Mouse (Mus musculus): ENCODE results near the gene Slamf1. TPM values are rescaled to one million over a fixed set of nuclear protein-coding genes. Genes with fewer than 3 reads are reported as not detected.

Gene Slamf1
- polyA plus RNA-seq, 1 experiment from 2014 or later, result 0.47 TPM

GRCm38 (mm10) chr1:171849454-171849853 is 82.5 kb downstream of the Slamf1 start:
- Histone ChIP-seq H3K27ac (no peak overlapping the region), H3K9me3 (replicated peaks) (no peaks in the 10 kb centered on the region), H3K4me1 (replicated peaks) (no peaks in the 10 kb centered on the region), H3K27me3 (no peaks in the 10 kb centered on the region), H3K36me3 (no peaks in the 10 kb centered on the region), H3K9ac (no peak overlapping the region), H3K4me2 (no peak overlapping the region), H3K4me3 (no peak overlapping the region)
- no peak for ATAC-seq (replicated peaks; ENCODE audit: insufficient number of reproducible peaks, insufficient read depth, low FRiP score, low read depth)
- WGBS, result 74% methylated on average over 5 of the region's 5 CpGs

Other genes starting within 250 kb of the Slamf1 start
- gene Itln1, start 231.8 kb upstream of the Slamf1 start, polyA plus RNA-seq (2015; fragmentation: Nextera tagmentation; extraction: Ambion mirVana), result not detected in 2 replicates
- gene Cd244a, start 207.9 kb upstream of the Slamf1 start, polyA plus RNA-seq (2015; fragmentation: Nextera tagmentation; extraction: Ambion mirVana), result 0.34 and 1.4 TPM in 2 replicates
- gene Ly9, start 159.7 kb upstream of the Slamf1 start, polyA plus RNA-seq (2015; fragmentation: Nextera tagmentation; extraction: Ambion mirVana), result 0.35 and 1.1 TPM in 2 replicates
- gene Slamf7, start 114.1 kb upstream of the Slamf1 start, polyA plus RNA-seq (2015; fragmentation: Nextera tagmentation; extraction: Ambion mirVana), result 0.09 and 0.66 TPM in 2 replicates
- gene Cd48, start 85.1 kb upstream of the Slamf1 start, polyA plus RNA-seq (2015; fragmentation: Nextera tagmentation; extraction: Ambion mirVana), result 2.4 and 9.6 TPM in 2 replicates
- gene Cd84, start 72.6 kb downstream of the Slamf1 start, polyA plus RNA-seq (2015; fragmentation: Nextera tagmentation; extraction: Ambion mirVana), result 1.6 and 4.0 TPM in 2 replicates
- gene Gm10521, start 128.5 kb downstream of the Slamf1 start, polyA plus RNA-seq (2015; fragmentation: Nextera tagmentation; extraction: Ambion mirVana), result not detected in 2 replicates
- 0.59 and 8.1 TPM in 2 replicates for gene Slamf6, start 150.4 kb downstream of the Slamf1 start, polyA plus RNA-seq (2015; fragmentation: Nextera tagmentation; extraction: Ambion mirVana)